Mouse (Mus musculus) G1E (cell line): ENCODE results near the gene Tmem94.

Experiments used
- CTCF ChIP-seq: IDR thresholded peaks from 2 replicates; pipeline ENCODE4 v1.5.1; 2012; ENCODE audit warnings: low read depth, low read length, inconsistent platforms, mixed read lengths
- GATA1 ChIP-seq: IDR thresholded peaks from 2 replicates; pipeline ENCODE4 v1.6.1; 2012; ENCODE audit warnings: borderline replicate concordance, low read length, inconsistent platforms, mixed read lengths
- GATA2 ChIP-seq: IDR thresholded peaks from 2 replicates; pipeline ENCODE4 v1.6.1; 2012; ENCODE audit warnings: low read depth, low read length, inconsistent platforms, borderline replicate concordance
- TAL1 ChIP-seq: conservative IDR thresholded peaks from 2 replicates; pipeline ENCODE4 v1.6.1; 2012; ENCODE audit warnings: low read depth, low read length, inconsistent platforms, mixed read lengths

DNA sequence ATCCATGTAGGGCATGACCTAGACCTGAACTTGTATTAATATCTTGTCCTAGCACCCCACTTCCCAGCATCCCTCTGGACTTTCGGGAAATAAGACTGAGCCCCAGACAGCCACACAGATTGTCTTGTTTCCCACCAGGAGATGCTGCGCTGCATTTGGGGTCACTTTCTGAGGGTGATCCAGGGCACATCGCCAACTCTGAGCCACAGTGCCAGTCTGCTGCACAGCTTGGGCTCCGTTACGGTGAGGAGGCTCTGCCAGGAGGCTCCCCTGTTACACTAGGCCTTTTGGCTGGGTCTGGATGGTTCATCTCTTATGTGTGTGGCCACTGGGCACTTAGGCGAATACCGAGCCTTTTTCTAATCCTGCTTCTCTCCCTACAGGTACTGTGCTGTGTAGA, 24.6 kb downstream of the Tmem94 start:
- no peak for TF ChIP-seq CTCF
- no peak for TF ChIP-seq GATA1
- TF ChIP-seq TAL1: no peak
- TF ChIP-seq GATA2: no peak
